Mouse (Mus musculus): ENCODE results near the gene Magix. TPM values are rescaled to one million over a fixed set of nuclear protein-coding genes. Genes with fewer than 3 reads are reported as not detected.

The Magix gene
- total RNA-seq, 2 experiments from 2014 or later: 0.17 to 0.77 TPM

DNA sequence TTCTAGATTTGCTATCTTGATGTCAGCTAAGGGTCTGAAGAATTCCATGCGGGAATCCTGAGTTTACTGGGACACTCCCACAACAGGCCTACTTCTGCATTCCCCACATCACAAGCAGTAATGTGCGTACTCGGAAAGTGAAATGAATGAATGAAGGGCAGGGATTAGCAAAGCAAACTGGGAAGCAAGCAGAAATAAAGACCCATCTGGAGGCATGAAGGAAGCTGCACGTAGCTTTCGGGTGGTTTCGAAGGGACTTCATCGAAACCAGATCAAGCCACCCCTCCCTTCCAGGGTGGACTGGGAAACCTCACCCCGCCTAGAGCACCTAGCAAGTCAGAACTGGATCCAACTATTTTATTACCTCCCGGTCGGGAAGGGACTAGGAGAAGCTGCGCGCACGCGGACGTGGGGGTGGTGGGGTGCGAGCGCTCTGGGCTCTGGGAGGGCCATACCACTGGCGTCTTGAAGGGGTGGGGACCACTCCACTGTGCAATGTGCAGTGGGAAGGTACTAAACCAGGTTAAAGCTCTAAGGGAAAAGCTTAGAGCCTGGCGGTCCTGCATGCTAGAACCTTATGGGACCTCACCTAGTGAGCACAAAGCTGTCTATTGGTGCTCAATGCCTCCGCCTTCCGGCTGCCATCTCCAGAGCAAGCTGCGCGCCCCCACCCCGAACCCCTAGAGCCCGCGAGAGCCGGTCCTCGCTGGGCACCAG is 6.6 kb downstream of the Magix start:
- DNase-seq (ENCODE audit: extremely low spot score in 1 of 2, low spot score in 1 of 2): peak in 1 of 2 experiments; percentile 25

DNA sequence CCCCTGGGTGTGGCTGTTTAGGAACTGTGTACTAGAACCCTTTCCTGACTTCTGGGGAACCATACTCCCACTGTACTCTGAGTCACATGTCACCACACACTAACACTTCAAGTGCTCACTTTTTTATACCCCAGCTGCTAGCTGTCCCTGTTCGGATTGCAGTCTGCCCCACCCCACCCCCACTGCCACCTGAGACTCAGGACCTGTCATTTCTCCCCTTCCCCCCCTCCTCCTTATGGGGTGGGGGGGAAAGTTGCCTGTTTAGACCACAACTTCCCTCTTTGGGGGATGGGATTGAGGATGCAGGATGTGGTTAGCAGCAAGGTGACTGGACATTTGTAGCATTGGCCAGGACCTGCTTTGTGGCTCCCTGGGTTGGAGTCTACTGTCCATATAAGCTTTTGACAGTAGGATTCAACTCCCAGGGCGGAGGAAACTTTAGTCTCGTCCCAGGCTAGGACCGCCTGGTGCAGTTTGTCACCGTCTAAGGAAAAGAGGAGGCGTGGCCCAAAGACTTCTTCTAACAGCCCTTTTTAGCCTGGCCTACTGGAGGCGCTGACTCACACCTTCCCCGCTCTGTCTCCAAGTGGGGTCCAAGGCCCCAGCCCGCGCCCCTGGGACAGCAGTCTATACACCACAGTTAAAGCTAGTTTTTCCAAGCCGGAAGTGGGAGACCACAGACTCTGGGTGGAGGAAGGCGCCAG is 7.3 kb downstream of the Magix start:
- no peak for DNase-seq (ENCODE audit: extremely low spot score in 1 of 2, low spot score in 1 of 2)

DNA sequence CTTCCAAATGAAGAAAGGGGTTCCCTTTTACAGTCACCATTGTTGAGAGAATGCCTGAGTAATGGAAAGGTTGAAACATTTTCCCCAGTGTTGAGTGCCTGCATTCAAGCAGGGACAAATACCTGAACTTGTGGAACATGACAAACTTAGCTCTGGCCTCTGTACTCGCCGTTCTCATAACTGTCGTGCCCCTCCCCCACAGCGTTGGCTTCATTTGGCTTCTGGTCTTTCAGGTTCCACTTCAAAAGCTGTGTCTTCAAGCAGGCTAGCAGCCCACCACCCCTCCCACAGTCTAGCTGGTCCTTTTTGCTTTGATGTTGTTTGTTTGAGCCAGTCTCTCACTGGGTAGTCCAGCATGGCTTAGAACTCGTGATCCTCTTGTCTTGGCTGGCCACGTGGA is 8.3 kb downstream of the Magix start:
- no peak for DNase-seq (ENCODE audit: extremely low spot score in 1 of 2, low spot score in 1 of 2)

DNA sequence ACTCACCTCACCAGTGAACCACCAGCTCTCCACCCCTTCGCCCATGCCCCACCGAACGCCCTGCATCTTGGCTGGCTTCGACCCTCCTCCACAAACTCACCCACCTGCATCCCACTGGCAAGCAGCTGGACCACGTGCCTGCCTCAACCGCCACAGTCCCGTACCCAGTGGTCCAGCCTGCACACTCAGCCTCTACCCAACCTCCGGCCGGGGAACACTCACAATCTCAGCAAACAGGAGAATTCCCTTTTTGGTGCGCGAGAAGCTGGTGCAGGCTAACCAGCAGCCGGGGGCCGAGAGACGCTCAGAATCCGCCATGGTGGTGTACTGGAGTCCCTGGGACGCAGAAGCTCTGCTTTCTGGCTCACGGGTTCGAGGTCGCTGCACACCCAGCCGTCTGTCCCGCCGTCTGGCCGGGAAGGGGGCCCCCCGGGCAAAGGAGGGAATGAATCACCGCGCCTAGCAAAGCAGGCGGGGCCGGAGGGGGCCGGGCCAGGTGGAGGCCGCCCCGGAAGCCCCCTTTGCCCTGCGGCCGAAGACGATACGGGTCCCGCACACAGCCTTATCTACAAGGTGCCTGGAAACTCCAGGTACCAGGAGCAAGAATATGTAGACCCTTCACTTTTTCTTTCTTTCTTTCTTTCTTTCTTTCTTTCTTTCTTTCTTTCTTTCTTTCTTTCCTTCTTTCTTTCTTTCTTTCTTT is 10.0 kb downstream of the Magix start, which contains the start of gene Plp2:
Gene Plp2, minus strand, starts transcription at position 470 of the 703 bp plus-strand sequence.
- DNase-seq (ENCODE audit: extremely low spot score in 1 of 2, low spot score in 1 of 2): no peak

DNA sequence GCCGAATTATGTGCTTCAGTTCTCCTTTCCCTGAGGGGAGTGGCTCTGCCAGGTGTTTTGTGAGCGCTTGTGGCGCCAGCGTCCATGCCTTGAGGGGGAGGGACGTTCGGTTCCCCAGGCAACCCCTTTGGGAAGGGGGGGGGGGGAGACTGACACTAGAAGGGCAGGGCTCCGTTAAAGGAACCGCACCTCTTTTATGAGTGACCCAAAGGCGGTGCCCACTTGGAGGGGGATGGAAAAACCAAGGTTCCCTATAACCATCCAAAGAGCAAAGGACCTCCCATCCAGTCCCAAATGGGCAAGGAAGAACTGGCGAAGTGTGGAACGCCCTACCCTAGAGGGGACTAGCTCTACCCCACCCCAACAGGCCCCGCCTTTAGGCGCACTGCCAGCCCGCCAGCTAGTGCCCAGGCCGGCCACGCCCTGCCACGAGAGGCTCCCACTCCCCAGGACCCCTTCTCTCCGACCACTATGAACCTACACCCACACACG is 10.6 kb downstream of the Magix start:
- no peak for DNase-seq (ENCODE audit: extremely low spot score in 1 of 2, low spot score in 1 of 2)

DNA sequence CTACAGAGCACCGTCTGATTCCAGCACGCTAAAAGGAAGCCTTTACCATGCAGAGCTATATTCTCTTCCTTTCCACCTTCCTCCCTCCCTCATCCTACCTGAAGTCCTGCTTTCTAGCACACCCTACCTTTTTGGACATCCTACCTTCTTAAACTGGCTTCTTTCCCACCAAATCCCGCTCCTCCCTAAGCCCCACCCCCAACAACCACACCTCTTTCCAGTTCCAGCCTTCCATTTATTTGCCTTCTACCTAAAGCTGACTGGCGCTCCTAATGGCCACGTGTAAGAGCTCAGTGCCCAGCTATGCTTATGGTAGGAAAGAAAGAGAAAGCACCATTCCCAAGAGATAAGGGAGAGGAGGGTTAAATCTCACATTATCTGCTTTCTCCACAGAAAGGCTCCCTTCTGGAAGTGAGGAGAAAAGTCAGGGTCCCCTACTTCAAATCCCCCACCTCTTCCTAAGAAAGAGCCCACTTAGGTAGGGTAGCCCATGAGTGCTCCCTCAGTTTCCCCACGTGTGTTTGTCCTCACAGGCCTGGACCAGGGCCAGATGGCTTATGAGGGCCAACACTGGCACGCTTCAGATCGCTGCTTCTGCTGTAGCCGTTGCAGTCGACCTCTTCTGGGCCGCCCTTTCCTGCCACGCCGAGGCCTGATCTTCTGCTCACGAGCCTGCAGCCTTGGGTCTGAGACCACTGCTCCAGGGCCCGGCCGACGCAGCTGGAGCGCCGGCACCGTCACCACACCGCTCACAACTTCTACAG is 15.1 kb downstream of the Magix start:
- DNase-seq (ENCODE audit: extremely low spot score in 1 of 2, low spot score in 1 of 2): no peak

DNA sequence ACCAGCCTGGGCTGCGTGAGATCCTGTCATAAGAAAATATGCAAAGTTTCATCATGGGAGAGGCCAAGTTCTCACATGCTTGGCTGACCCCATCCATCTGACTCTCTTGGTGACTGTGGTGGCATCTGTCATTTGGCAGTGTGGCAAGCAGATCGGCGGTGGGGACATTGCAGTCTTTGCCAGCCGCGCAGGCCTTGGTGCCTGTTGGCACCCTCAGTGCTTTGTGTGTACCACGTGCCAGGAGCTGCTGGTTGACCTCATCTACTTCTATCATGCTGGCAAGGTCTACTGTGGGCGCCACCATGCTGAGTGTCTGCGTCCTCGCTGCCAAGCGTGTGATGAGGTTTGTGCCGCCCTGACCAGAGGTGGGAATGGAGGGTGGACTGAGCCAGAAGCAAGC is 16.3 kb downstream of the Magix start:
- no peak for DNase-seq (ENCODE audit: extremely low spot score in 1 of 2, low spot score in 1 of 2)

DNA sequence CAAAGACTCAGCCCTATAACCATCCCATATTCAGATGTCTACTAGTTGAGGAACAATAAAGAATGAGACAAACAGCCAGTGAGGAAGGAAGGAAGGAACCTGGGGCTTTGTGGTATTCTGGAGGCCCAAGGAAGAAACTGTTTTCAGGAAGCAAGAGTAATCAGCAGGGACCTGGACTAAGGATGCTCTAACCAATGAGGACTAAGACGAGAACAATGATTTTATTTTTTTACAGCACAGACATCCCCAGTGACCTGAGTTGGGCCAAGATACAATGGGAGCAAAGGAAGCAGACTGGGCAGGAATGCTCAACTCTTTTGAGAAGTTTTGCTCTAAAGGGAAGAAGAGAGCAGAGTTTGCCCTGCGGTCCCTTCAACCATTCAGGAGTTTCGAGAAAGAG is 18.1 kb downstream of the Magix start:
- no peak for DNase-seq (ENCODE audit: extremely low spot score in 1 of 2, low spot score in 1 of 2)

DNA sequence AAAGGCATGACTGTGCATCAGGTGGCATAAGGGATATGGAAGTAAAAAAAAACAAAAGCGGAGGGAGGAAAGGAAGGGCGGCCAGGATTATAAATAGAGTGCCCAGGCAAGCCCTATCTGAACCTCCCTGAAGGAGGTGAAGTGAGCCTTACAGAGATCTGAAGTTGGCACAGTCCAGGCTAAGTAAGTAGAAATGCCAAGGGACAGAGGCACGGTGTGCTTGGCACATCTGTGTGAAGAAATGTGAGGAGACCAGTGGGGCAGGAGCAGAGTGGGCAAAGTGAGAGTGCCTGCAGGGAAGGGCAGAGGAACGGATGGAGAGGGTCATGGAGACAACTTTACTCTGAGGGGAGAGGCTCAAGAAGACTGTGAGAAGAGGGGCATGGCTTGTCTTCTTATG is 20.0 kb downstream of the Magix start:
- no peak for DNase-seq (ENCODE audit: extremely low spot score in 1 of 2, low spot score in 1 of 2)

DNA sequence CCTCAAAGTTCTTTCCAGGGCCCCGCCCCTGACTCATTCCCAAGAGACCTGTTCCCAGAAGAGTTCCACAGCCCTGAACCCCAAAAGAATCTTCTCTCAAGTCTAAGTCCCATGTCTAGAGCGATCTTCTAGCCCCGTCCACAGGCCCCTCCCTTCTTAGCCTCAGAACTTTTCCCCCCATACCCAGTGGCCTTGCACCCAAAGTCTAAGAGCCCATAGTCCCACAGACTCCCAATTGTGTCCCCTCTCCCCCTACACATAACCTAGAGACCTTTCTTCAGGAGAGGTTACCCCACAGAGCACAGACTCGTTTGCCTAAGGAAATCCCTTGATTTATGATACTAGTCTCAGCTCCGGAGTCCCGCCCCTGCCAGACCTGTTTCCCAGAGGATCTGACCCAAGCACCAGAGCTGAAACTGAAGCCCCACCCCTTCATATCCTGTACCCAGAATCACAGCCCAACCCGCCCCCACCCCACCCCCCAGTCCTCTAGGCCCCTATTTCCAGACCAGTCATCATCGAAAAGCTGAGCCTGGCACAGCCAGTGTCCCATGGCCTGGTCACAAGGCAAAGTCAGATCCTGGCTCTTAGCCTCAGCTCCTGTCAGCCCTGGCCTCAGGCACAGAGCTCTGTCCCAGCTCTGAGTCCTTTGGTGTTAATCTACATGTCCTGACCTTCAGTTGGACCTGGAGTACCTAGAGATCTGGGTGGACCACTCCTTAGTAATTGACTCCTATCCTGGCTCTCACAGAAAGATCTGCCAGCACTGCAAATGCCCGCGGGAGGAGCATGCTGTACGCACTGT is 22.1 kb downstream of the Magix start:
- DNase-seq (ENCODE audit: extremely low spot score in 1 of 2, low spot score in 1 of 2): no peak

DNA sequence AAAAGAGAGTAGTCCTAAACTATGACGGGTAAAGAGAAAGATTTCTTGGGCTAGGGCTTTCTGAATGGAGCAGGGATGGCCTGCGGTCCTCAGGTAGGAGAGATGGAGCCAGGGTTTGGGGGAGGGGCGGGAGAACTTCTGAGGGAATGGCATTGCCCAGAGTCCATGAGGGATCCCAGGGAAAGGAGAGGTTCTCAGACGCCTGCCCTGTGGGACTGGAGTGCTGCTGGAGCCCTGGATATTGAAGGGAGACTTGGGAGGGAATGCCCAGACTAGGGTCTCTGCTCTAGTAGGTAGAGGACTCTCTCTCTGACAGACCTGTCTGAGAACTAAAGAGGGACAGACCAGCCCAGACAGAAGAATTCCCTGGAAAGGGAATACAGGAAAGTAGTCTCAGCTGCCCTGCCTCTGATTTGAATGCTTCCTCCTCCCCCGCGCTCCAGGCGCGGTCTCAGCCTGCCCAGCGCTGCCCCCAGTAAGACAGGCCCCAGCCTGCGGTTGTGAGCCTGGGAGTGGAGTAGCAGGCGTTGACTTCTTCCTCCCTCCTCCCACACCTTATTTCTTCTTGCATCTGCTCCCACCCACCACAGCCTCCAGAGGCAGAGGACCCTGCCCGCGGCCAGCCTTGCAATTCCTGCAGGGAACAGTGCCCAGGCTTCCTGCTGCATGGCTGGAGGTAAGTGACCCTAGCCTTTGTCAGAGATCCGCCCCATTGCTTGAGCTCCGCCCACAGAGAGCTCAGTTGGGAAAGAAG is 22.8 kb downstream of the Magix start:
- DNase-seq (ENCODE audit: extremely low spot score in 1 of 2, low spot score in 1 of 2): no peak

DNA sequence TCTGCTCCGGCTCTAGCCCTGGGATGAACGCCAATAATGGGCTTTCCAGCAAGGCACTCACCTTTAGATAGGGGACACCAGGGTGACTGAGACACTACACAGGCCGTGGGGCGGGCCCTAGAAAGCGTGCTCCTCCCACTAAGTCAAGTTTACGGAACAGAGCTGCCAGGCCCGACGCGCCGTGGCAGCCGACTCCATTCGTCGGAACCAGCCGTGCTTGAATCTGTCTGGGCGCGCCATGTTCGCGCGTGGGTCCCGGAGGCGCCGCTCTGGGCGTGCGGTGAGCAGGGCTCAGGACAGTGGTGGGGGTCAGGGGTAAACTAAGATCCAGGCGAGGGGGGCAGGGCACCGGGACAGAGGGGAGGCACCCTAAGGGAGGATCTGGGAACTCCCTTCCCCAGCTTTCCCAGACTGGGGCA is 23.8 kb downstream of the Magix start, which contains the start of gene Prickle3:
Gene Prickle3, plus strand, starts transcription at position 40 of the 419 bp plus-strand sequence.
- no peak for DNase-seq (ENCODE audit: extremely low spot score in 1 of 2, low spot score in 1 of 2)

DNA sequence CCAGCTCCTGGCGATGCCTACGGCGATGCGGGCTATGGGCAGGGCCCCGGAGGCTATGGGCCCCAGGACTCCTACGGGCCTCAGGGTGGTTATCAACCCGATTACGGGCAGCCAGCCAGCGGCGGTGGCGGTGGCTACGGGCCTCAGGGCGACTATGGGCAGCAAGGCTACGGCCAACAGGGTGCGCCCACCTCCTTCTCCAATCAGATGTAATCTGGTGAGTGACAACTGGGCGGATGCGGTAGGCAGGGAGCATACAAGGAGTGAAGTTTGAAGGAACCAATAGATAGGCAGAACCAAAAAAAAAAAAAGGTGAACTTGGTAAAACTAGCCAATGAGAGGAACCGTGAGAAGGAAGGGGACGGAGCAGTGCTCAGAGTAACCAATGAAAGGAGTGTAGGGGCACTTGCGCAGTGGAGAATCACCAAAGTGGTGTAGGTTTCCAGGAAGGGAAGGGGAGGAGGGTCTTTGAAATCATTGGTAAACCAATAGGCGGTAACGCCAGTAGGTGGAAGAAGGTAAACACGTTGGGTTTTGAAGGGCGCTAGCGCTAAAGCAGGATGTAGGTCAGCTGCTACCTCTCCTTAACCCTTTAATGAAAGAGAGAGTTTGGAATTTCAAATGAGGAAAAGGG is 32.3 kb downstream of the Magix start:
- peak in 1 of 2 experiments; percentile 52 for DNase-seq (ENCODE audit: extremely low spot score in 1 of 2, low spot score in 1 of 2)

DNA sequence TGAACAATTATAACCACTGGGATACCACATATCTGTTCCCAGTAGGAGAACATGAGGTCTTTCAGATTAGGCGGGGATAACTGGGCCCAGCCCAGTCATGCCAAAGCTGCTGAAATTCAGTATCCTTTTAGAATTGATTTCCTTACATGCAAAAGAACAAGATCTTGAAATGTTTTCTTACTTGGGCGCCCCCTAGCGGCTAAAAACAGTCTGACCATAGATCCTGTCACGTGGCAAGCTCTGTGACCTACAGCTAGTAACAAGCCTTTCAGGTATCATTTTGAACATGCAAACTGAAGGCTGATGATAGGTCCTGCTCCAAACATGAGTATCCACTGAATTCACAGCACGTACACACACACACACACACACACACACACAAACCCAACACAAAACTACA is 35.7 kb downstream of the Magix start:
- DNase-seq (ENCODE audit: extremely low spot score in 1 of 2, low spot score in 1 of 2): peak in 1 of 2 experiments; percentile 89

DNA sequence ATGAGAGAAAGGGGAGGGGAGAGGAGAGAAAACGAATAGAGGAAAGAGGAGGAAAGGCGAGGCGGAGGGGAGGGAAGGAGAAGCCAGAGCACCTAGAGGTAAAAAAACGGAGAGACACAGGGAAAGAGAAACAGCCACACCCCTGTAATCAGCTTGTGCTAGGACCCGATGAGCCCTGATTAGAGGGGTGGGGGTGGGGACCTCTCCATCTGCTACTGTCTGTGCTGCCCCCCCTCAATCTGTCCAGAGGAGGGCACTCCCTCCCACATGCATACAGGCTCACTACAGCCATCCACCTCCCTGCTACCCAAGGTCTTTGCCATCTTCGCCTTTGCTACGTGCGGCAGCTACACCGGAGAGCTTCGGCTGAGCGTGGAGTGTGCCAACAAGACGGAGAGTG is 40.3 kb downstream of the Magix start:
- DNase-seq (ENCODE audit: extremely low spot score in 1 of 2, low spot score in 1 of 2): no peak

DNA sequence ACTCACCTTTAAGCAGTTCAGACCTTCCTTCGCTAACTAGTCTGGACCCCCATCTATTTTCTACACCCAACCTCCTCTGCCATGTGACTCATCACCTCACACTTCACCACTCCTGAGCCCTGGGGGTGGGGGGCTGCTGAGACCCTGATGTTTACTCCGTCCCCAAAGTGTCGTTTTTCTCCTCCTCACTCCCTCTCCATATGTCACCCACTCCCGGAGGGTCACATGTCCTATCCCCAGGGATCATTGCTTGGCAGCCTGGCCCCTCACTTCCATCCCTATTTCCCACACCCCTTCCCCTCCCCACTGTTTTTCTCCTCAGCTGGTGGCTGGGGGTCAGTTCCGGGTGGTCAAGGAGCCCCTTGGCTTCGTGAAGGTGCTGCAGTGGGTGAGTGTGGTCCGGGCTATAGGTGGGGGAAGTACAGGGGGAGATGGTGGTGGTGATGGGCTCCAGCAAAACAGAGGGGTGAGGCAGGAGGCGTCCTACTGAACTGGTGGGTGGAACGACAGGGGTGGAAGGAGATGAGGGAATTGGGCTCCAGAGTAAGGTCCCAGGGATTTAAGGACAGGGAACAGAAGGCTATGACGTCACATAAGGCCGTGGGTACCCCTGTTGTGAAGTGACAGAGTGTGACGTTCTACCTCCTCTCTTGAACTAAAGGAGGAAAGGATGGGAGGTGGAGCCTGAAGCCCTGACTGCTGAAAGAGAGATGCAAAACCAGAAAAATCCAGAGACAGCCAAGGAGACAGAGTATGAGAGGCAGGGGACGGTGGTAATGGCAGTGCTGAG is 41.3 kb downstream of the Magix start:
- no peak for DNase-seq (ENCODE audit: extremely low spot score in 1 of 2, low spot score in 1 of 2)

DNA sequence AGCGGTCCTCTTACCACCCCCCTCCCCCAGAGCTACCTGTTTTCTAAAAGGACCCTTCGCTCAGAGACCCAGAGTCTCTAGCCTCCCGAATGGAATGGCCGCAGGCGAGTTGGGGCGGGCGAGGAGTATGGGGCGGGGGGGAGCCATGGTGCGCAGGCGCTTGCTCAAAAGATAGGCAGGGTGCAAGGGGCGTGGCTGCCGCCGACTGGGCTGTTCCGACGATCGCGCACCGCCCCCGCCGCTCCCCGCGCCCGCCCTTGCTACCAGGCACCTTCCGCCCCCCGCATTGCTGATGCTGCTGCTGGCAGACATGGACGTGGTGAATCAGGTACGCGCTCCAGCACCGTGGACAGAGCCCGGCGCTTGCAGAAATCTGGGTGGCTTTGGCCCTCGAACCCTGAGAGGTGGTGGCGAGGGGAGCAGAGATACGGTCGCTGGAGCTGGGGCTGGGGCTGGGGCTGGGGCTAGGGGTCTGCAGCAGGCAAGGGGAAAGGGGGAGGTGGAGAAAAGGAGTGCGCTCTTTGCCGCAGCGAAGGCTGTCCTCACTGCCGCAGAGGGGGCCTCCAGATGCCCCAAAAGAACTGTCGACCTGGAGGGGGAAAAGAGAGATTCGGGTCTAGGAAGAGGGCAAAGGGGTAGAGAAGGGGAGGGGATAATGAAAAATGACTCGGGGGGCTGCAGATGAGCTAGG is 42.5 kb downstream of the Magix start, which contains the start of gene Syp:
Gene Syp, plus strand, starts transcription at position 71 of the 691 bp plus-strand sequence.
- DNase-seq (ENCODE audit: extremely low spot score in 1 of 2, low spot score in 1 of 2): peak; percentile 79 to 81

Measured in layer of hippocampus, postnatal 25 days (tissue).